Mouse (Mus musculus): Measurements from ENCODE around the gene Fgfr2. TPM values are rescaled to one million over a fixed set of nuclear protein-coding genes. Genes with fewer than 3 reads are reported as not detected.

The Fgfr2 gene
- total RNA-seq, 1 experiment, result 37.5 TPM

DNA sequence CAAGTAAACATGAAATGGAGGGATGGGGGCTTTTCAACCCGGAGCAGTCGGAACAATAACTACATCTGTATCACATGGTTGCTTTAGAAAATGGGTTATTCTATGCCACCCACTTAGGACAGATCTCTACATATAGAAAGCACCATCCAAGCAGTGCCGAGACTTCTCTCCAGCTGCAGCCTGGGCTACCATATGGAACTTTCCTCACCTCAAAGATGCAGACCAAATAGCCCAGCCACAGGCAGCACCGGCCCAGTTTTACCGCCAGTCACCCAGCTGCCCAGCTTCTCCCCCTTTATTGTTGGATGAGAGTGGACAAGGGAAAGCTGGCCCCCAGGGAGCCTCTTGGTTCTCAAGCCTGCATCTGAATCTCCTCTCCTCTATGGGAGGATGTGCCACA lies 1172.0 kb downstream of the Fgfr2 start:
- no peaks in the 10 kb centered on the region for H3K36me3 ChIP-seq (ENCODE audit: control insufficient read depth, insufficient read depth, low read length, poor library complexity, severe bottlenecking)
- no peaks in the 10 kb centered on the region for H3K9me3 ChIP-seq (ENCODE audit: control insufficient read depth, insufficient read depth, low read depth, low read length)
- no peak overlapping the region for H3K4me3 ChIP-seq (ENCODE audit: insufficient read depth in 1 of 2, low read depth in 1 of 2, low read length in 2 of 2, poor library complexity in 1 of 2, severe bottlenecking in 1 of 2)
- in situ Hi-C loops (cut with MboI; ENCODE audit: low sequenced_read_pairs in 2 of 2, unreplicated experiment in 2 of 2), result no loop called here
- no peak for TF ChIP-seq HCFC1 (IDR thresholded peaks at IDR 0.05; ENCODE audit: borderline replicate concordance, insufficient read depth, low read length)
- no peak for TF ChIP-seq CHD2 (IDR thresholded peaks at IDR 0.05; ENCODE audit: low read depth, low read length)
- no peak for TF ChIP-seq ZNF384 (IDR thresholded peaks at IDR 0.05; ENCODE audit: low read depth, low read length)
- no peak for TF ChIP-seq MAFK (IDR thresholded peaks at IDR 0.05; ENCODE audit: insufficient read depth, low read depth, low read length)
- TF ChIP-seq ZC3H11A (IDR thresholded peaks at IDR 0.05; ENCODE audit: borderline replicate concordance, low read depth, low read length), result no peak
- H3K4me1 ChIP-seq (ENCODE audit: control insufficient read depth in 2 of 2, insufficient read depth in 2 of 2, low read length in 2 of 2, poor library complexity in 1 of 2), result no peaks in the 10 kb centered on the region
- DNase-seq (ENCODE audit: low read depth, low spot score), result no peak
- H3K27ac ChIP-seq (ENCODE audit: insufficient read depth, low read depth, low read length, poor library complexity, severe bottlenecking), result no peak overlapping the region
- H3K9ac ChIP-seq (ENCODE audit: insufficient read depth, low read depth, low read length, poor library complexity, severe bottlenecking), result no peak overlapping the region

DNA sequence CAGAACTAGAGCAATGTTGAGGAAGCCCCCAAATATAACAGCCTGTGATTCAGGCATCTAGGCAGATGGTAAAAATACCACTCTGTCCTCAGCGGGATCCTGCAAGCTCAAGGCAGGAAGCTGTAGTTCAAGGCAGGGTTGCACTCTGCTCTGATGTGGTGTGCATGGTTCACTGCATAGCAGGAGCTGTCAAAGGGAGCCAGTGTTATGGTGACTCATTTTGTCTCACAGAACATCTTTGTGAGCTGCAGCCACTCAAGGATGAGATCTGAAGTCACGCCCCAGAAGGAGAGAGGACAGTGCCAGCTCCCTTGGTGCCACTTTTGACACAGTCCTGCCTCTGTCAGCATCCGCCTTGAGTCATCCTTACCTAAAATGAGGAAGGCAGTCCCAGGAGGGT lies 1185.5 kb downstream of the Fgfr2 start:
- no peak for DNase-seq (ENCODE audit: low read depth, low spot score)
- TF ChIP-seq CHD2 (IDR thresholded peaks at IDR 0.05; ENCODE audit: low read depth, low read length), result no peak
- no peak for TF ChIP-seq MAFK (IDR thresholded peaks at IDR 0.05; ENCODE audit: insufficient read depth, low read depth, low read length)
- no peak for TF ChIP-seq ZNF384 (IDR thresholded peaks at IDR 0.05; ENCODE audit: low read depth, low read length)
- TF ChIP-seq ZC3H11A (IDR thresholded peaks at IDR 0.05; ENCODE audit: borderline replicate concordance, low read depth, low read length), result no peak
- no peak for TF ChIP-seq HCFC1 (IDR thresholded peaks at IDR 0.05; ENCODE audit: borderline replicate concordance, insufficient read depth, low read length)
- H3K9ac ChIP-seq (ENCODE audit: insufficient read depth, low read depth, low read length, poor library complexity, severe bottlenecking), result no peak overlapping the region
- no peaks in the 10 kb centered on the region for H3K4me1 ChIP-seq (ENCODE audit: control insufficient read depth in 2 of 2, insufficient read depth in 2 of 2, low read length in 2 of 2, poor library complexity in 1 of 2)
- H3K4me3 ChIP-seq (ENCODE audit: insufficient read depth in 1 of 2, low read depth in 1 of 2, low read length in 2 of 2, poor library complexity in 1 of 2, severe bottlenecking in 1 of 2), result no peak overlapping the region
- H3K27ac ChIP-seq (ENCODE audit: insufficient read depth, low read depth, low read length, poor library complexity, severe bottlenecking), result no peak overlapping the region
- in situ Hi-C loops (cut with MboI; ENCODE audit: low sequenced_read_pairs in 2 of 2, unreplicated experiment in 2 of 2), result no loop called here
- no peaks in the 10 kb centered on the region; the same call in 1 of the 2 replicates for H3K36me3 ChIP-seq (ENCODE audit: control insufficient read depth, insufficient read depth, low read length, poor library complexity, severe bottlenecking)
- peaks cover 2% of the 10 kb centered on the region; the same call in 1 of the 2 replicates for H3K9me3 ChIP-seq (ENCODE audit: control insufficient read depth, insufficient read depth, low read depth, low read length)

DNA sequence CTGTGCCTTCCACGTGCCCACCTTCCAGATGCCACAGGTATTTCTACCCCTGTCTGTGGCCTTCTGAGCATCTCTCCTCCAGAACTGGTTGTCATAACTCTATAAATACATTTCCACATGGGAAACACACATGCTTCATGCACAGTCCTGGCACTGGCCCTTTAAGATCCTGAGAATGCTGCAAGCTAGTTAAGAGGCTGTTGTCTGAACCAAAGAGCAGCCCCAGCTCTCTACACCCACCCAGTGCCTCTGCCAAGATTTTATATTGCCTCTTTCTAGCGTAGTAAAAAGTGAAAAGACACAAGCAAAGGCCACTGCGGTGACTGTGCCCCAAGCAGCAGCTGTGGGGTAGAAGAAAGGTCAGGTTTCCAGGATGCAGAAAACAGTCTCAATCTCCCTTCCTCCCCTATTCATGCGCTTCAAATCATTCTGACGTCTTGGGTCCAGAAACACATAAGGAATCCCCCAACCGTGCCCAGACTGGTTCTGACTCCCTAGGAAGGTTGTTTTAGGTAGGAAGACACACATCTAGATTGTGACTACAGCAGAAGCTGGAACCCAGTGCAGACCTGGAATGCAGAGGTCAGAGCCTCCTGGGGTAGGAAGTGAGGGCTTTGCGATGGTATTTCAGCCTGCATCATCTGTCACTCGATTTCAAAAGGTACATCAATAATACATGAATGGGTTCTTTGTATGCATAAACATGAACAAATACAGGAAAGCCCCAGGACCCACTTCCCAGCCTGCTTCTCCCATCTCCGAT lies 1195.7 kb downstream of the Fgfr2 start:
- no peaks in the 10 kb centered on the region for H3K4me1 ChIP-seq (ENCODE audit: control insufficient read depth in 2 of 2, insufficient read depth in 2 of 2, low read length in 2 of 2, poor library complexity in 1 of 2)
- no peak overlapping the region for H3K27ac ChIP-seq (ENCODE audit: insufficient read depth, low read depth, low read length, poor library complexity, severe bottlenecking)
- TF ChIP-seq ZC3H11A (IDR thresholded peaks at IDR 0.05; ENCODE audit: borderline replicate concordance, low read depth, low read length) (no peak), ZNF384 (IDR thresholded peaks at IDR 0.05; ENCODE audit: low read depth, low read length) (no peak), CHD2 (IDR thresholded peaks at IDR 0.05; ENCODE audit: low read depth, low read length) (no peak), MAFK (IDR thresholded peaks at IDR 0.05; ENCODE audit: insufficient read depth, low read depth, low read length) (no peak), HCFC1 (IDR thresholded peaks at IDR 0.05; ENCODE audit: borderline replicate concordance, insufficient read depth, low read length) (no peak)
- H3K36me3 ChIP-seq (ENCODE audit: control insufficient read depth, insufficient read depth, low read length, poor library complexity, severe bottlenecking), result no peaks in the 10 kb centered on the region
- no peaks in the 10 kb centered on the region for H3K9me3 ChIP-seq (ENCODE audit: control insufficient read depth, insufficient read depth, low read depth, low read length)
- H3K4me3 ChIP-seq (ENCODE audit: insufficient read depth in 1 of 2, low read depth in 1 of 2, low read length in 2 of 2, poor library complexity in 1 of 2, severe bottlenecking in 1 of 2), result no peak overlapping the region
- DNase-seq (ENCODE audit: low read depth, low spot score), result no peak
- in situ Hi-C loops (cut with MboI; ENCODE audit: low sequenced_read_pairs in 2 of 2, unreplicated experiment in 2 of 2), result no loop called here
- no peak overlapping the region for H3K9ac ChIP-seq (ENCODE audit: insufficient read depth, low read depth, low read length, poor library complexity, severe bottlenecking)

DNA sequence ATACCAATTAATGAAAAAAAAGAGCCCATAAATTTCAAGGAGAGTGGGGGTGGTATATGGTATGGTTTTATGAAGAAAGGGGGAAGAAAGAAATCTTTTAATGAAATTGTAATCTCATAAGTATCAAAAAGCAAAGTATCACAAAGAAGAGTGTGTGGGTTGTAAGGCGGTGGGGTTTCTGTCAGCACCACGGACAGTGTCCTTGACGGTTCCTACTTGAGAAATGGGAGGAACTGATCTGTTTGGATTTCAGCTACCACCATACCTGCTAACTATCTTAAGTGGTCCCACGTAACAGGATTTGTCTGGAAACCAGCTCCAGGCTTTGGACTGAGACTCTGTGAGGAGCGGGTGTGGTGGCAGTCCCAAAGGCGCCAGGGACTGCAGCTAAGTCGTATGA lies 1205.8 kb downstream of the Fgfr2 start:
- DNase-seq (ENCODE audit: low read depth, low spot score), result peak; percentile 28
- in situ Hi-C loops (cut with MboI; ENCODE audit: low sequenced_read_pairs in 2 of 2, unreplicated experiment in 2 of 2), result no loop called here

More for the DNA sequence above, 1205.8 kb downstream of the Fgfr2 start:
- H3K4me1 ChIP-seq (ENCODE audit: control insufficient read depth in 2 of 2, insufficient read depth in 2 of 2, low read length in 2 of 2, poor library complexity in 1 of 2), result no peaks in the 10 kb centered on the region
- H3K36me3 ChIP-seq (ENCODE audit: control insufficient read depth, insufficient read depth, low read length, poor library complexity, severe bottlenecking), result no peaks in the 10 kb centered on the region
- TF ChIP-seq CHD2 (IDR thresholded peaks at IDR 0.05; ENCODE audit: low read depth, low read length) (no peak), MAFK (IDR thresholded peaks at IDR 0.05; ENCODE audit: insufficient read depth, low read depth, low read length) (no peak), ZC3H11A (IDR thresholded peaks at IDR 0.05; ENCODE audit: borderline replicate concordance, low read depth, low read length) (no peak), ZNF384 (IDR thresholded peaks at IDR 0.05; ENCODE audit: low read depth, low read length) (no peak), HCFC1 (IDR thresholded peaks at IDR 0.05; ENCODE audit: borderline replicate concordance, insufficient read depth, low read length) (no peak)
- H3K9me3 ChIP-seq (ENCODE audit: control insufficient read depth, insufficient read depth, low read depth, low read length), result no peaks in the 10 kb centered on the region
- H3K27ac ChIP-seq (ENCODE audit: insufficient read depth, low read depth, low read length, poor library complexity, severe bottlenecking), result no peak overlapping the region
- no peak overlapping the region for H3K4me3 ChIP-seq (ENCODE audit: insufficient read depth in 1 of 2, low read depth in 1 of 2, low read length in 2 of 2, poor library complexity in 1 of 2, severe bottlenecking in 1 of 2)
- no peak overlapping the region for H3K9ac ChIP-seq (ENCODE audit: insufficient read depth, low read depth, low read length, poor library complexity, severe bottlenecking)
